Mouse (Mus musculus) C2C12 (cell line): Measurements from ENCODE around the gene Gja5.

ENCODE experiments used
- CEBPB ChIP-seq: IDR thresholded peaks from one replicate; pipeline ENCODE4 v1.6.1; 2011; ENCODE audit warnings: low read depth, mild to moderate bottlenecking, control low read depth, moderate library complexity
- CTCF ChIP-seq: IDR thresholded peaks from one replicate; pipeline ENCODE4 v1.5.1; 2011; ENCODE audit not compliant: control insufficient read depth, insufficient read depth, insufficient read length
- MAX ChIP-seq: IDR thresholded peaks from one replicate; pipeline ENCODE4 v1.6.1; 2011; ENCODE audit warnings: mild to moderate bottlenecking, control low read depth
- MYOD1 ChIP-seq: IDR thresholded peaks from one replicate; pipeline ENCODE4 v1.6.1; 2011; ENCODE audit warnings: low read depth; ENCODE audit not compliant: control insufficient read depth, insufficient read length
- USF1 ChIP-seq: IDR thresholded peaks from one replicate; pipeline ENCODE4 v1.6.1; 2011; ENCODE audit warnings: low read depth, mild to moderate bottlenecking, control low read depth, moderate library complexity

DNA sequence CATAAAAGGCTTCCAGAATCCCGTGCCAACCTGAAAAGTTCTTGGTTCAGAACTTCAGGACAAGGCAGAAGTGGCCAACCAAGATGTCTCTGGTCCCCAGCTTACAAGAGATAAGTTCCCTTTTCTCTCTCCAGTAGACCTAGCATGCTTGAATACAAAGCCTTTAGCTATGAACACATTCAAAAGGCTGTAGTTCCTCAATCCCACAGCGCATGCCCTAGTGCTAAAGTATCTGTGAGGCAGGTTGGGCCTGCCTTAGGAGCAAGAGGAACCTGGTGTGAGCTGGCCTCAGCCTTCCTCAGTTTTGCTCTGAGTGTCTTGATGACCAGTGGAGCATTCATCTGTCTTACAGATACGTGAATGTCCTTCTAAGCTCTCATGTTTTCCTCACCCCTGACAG lies 131.1 kb downstream of the Gja5 start:
- TF ChIP-seq CTCF (no peak), CEBPB (no peak), MYOD1 (no peak), USF1 (no peak), MAX (no peak)
